Mouse (Mus musculus) heart, adult 9 months (tissue): ENCODE measurements around the gene Selenom.
A peak's percentile ranks its signal among the peaks of the same experiment; 100 is the strongest.

Experiments used
- DNase-seq, 2 experiments: peaks; one replicate each; pipeline ENCODE4 v3.0.0; 2022; ENCODE audit warnings: low spot score in 2 of 2

Gene Selenom

DNA sequence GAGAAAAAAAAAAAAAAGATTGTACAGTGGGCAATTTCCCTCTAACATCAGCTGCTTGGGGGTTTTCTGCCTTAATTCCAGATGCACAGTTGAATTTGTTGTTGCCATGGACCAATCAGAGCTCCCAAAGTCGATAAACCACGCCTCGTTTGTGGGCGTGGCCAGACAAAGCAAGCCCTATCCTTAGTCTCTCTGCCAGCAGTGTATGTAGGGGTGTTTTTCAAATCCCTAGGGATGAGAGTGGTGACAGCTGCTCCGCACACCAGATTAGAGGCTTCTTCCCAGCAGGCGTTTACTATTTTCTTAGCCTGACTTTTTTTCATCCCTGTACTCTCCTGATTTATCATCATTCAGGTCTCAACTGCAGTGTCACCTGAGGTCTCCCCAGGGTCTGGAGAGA, 33.5 kb downstream of the Selenom start:
- no peak for DNase-seq

DNA sequence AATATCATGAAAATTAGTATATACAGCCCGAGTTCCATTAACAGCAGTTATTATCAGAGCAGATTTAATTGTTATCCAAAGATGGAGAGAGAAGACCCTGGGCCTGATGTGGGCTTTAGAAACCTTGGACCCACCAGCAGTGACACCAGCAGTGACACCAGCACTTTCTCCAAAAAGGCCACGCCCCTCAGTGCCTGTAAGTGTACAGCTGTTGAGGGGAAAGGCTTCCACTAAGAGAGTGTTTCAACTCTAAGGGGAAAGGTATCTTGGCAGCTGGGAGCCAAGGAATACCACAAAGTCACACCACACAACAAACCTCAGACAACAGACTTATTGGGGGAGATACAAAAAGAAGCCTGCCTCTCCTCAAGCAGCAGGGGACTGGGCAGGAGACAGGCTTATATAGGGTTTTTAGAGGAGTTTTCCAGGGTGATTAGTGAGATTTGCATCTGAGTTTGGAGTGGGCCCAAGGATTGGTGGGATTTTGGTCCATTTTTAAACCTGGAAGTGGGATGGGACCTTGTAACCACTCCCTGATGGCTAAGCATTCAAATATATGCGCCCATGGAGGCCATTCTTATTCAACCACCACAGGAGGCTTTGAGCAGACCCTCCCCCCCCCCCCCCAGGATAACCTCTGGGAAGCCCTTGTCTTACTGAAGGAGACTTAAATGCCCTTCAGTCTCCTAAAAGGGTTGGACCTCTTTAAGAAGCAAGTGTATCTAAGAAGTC, 34.2 kb downstream of the Selenom start:
- DNase-seq, result no peak

DNA sequence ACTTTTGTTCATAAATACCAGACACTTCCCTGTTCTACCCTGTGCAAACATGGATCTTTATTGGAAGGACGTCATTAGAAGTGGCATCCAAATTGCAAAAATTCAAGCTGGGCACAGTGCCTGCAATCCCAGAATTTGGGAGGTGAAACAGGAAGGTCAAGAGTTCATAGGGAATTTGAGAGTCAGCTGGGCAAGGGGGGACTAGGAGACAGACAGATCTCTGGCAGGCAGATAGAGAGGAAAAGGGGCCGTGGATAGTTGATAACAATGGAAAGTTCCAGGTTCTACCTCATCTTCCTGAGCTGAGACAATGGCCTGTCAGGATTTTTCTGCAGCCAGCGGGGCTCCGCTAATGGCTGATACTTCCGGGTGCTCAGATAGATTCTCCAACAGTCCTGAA, 35.3 kb downstream of the Selenom start:
- no peak for DNase-seq

DNA sequence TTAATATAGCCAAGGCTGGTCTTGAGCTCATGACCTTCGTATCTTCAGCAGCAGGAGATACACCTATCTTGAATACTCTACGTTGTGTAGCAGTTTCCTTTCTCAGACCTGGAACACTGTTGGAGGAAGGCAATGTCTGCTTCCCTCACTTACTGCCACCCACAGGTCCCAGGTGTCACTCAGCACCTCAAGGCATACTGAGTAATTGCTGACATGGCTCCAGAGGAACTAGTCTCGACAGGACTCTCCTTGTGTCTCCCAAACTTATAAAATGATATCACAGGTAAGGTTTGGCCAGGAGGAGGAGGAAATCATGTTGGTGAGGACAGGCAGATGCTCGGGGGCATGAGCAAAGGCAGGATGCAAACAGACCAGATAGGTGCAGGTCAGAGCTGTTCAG, 40.5 kb downstream of the Selenom start:
- DNase-seq, result no peak

DNA sequence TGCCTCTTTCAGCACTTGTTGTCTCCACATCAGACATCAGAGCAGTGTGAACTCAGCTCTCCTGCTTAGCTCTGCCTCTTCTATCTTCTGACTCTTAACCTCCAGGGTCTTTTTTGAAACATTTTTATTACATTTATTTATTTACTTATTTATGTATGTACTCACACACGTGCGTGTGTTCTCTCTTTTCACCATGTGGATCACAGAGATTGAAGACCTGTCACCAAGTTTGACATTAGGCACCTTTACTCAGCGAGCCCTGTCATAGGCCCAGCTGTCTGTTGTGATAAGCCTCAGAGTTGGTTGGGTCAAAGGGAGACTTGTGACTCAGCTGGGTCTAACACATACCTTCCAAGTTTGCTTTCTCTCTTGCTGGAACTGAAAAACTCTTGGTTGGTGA, 43.4 kb downstream of the Selenom start:
- no peak for DNase-seq

DNA sequence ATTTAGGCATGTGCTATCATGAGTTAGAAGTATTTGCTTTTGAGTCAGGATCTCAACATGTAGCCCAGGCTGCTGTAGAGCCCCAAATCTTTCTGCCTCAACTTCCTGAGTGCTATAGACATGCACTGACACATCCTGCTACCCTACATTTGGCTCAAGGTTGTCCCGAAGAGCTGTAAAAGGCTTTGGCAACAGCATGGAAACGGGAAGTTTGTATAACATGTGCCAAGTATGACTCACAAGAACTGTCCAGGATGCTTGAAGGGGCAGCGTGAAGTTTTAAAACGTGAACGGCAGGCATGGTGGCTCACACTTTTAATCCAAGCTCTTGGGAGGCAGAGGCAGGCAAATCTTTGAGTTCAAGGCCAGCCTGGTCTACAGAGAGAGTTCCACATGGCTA, 45.7 kb downstream of the Selenom start:
- peak; percentile 59 to 78 for DNase-seq

DNA sequence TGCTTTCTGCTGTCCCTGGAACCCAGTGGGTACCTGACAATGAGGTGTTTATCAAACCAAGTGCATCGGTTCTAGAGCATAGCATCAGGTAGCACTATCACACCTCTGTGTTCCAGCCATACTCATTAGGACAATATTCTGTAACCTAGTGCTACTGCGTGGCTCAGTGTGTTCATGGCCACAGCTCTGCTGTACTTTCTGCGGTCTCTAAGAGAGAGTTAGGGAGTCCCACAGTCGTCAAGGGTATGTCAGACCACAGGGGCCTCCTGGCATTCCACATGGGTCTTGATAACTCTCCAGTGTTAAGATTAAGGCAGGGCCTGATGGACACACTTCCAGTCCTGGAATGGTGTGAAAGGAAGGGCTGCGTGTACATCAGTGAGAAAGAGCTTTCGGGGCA, 49.4 kb downstream of the Selenom start:
- DNase-seq, result no peak

DNA sequence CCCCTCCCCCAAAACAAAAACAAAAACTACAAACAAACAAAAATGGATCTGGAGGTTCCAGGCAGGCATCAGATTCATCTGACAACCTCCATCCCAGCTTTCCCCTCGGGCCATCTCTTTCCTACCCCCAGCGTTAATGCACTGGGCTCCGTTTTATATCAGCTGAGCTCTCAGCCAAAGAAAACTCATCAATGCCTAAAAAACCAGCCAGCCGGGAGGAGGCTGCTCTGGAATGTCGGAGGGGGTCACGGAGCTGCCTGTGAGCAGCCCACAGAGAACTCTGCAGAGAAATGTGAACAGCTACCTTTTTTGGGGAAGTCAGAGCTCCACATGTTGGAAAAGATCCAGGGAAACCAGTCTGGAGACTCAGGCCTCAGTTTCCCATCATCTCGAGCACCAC, 50.0 kb downstream of the Selenom start:
- DNase-seq, result no peak

DNA sequence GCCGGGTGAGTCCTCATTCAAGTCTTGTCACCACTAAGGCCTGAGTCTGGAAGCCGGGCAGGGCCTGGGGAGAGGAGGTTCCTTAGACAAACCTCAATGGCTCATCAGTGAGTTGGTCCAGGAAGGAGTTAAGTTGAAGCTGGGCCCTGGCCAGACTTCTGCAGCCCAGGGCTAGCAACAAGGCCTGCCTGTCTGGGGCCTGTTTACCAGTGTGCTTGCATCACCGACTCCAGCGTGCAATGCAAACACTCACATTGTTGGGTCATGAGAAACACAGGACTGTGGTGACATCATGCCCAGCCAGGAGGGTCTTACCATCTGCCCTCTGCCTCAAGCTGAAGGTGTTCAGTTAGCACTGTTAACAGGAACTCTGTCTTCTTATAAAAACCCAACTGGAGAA, 51.5 kb downstream of the Selenom start:
- DNase-seq, result no peak
